Mouse (Mus musculus) MN1 (cell line): ENCODE data around the gene Clec4g.

Source experiments
- DNase-seq: peaks from one replicate; pipeline ENCODE4 v3.0.0-alpha.2; 2016; ENCODE audit warnings: low spot score

Gene Clec4g

DNA sequence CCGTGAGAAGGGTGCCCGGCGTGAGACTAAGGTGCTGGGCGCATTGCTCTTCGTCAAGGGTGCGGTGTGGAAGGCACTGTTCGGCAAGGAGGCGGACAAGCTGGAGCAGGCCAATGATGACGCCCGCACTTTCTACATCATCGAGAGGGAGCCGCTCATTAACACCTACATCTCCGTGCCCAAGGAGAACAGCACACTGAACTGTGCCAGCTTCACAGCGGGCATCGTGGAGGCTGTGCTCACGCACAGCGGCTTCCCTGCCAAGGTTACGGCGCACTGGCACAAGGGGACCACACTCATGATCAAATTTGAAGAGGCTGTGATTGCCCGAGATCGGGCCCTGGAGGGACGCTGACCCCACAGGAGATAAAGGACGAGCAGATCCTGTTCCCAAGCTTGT lies 41.2 kb downstream of the Clec4g start:
- no peak for DNase-seq

DNA sequence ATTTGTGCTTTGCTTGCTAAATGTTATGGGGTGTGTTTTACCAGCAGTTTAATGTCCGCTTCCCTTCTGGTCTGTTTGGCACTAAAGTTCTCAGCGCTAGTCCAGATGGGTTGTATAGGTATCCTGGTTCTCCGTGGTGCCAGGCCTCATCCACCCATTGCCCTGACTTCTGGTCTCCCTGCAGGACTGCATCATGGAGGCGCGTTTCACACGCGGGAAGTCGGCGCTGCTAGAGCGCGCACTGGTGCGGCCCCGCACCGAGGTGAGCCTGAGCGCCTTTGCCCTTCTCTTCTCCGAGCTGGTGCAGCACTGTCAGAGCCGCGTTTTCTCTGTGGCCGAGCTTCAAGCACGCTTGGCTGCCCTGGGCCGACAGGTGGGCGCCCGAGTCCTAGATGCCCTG lies 41.6 kb downstream of the Clec4g start:
- DNase-seq = no peak

GRCm38 (mm10) chr8:3676993-3677579 lies 43.4 kb downstream of the Clec4g start:
- peak; percentile 59 for DNase-seq

GRCm38 (mm10) chr8:3676131-3676992 lies 44.1 kb downstream of the Clec4g start, which contains the start of gene Trappc5:
Gene Trappc5, plus strand, starts transcription at chr8:3676299.
- peak; percentile 99 for DNase-seq

DNA sequence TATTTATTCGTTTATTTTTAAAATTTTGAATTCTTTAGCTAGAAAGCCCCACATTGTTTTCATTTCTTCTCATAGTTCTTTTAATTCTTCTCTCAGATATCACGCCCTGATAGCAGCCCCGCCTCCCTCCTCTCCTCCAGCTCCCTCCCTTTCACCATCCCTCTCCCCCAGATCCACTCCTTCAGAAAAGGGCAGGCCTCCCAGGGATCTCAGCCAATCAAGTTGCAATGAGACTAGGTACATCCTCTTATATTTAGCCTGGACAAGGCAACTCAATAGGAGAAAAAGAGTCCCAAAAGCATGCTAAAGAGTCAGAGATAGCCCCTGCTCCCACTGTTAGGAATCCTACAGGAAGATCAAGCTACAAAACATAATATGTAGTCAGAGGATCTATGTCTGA lies 45.8 kb downstream of the Clec4g start:
- peak; percentile 54 for DNase-seq

DNA sequence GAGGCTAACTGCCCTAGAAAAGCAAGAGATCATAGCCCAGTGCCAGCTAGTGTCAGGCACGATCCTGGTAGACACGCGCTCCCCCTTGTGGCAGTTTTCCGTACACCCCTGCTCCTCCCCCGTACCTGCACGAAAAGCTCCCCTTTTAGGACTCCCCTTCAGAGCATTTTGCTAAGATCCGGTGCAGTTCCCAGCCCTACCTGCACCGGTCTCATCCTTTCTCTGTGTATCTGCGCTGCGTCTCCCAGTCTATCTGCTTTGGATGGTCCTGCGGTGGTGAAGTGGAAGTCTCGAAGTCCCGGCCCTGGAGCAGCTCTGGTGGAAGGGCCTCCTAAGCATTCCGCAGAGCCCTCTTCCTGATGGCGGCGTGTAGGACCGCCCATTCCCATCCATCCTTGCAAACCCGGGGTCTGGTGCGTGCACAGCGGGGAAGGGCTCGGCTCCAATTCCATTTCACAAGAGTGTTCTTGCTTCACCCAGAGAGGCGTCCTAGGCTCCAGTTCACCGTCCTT lies 48.4 kb downstream of the Clec4g start, which contains the start of gene Fcor:
Gene Fcor, minus strand, starts transcription at position 383 of the 512 bp plus-strand sequence.
- peak; percentile 92 for DNase-seq

GRCm38 (mm10) chr8:3670388-3670787 lies 50.1 kb downstream of the Clec4g start:
- no peak for DNase-seq

DNA sequence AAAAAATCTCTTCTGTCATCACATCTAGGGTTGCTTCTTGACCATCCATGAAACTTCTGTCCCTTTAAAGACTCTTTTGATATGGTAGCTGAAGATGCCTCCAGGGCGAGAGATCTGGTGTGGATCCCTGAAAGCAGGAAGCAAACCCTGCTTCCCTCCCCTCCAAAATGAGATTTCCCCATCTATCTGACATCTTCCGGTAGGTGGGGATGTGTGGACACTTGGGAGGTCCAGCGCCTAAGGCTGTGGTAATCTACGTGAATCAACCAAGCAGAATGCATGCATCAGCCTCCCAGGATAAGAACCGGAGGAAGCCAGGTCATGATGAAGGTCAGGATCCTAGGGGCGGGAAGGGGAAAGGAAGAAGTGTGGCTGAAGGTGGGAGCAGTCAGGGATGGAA lies 54.9 kb downstream of the Clec4g start, which contains the start of gene Mcemp1:
Gene Mcemp1, plus strand, starts transcription at position 248 of the 400 bp plus-strand sequence.
- DNase-seq = no peak

DNA sequence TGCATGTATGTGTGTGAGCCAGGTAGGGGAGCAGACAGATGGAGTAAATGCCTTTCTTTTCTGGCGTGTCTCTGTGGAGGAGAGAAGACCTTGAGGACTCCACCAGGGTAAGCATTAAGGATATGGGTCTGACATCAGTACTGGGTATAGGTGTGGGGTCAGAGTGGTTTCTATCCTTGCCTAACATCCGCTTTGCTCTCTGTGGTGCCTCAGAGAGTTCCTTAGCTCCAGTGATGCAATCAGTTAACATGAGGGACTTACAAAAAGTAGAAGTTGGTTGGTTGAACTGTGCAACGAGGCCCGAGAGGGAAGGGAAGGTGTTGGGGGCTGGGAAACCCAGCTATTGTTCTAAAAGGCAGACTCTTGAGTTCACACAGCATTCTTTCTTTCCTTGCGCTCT lies 56.0 kb downstream of the Clec4g start:
- no peak for DNase-seq

DNA sequence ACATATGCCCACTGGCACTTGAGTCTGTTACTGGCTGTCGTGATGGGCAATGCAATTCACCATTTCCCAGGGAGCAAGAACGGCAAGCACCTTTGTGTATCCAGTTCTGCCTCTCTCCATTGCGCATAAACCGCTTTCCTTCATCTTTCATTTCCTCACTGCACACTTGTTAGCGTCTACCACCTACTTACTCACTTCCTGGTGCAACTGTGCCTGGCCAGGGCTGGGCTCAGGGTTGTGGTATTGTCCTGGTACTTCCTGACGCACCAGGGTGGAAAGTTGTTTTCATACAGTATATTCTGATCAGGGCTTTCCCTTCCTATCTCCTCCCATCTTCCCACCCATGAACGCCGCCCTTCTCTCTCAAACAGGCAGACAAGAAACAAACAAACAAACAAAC lies 59.6 kb downstream of the Clec4g start:
- DNase-seq = no peak
